Mouse (Mus musculus): Measurements from ENCODE around the gene Hira. TPM values are rescaled to one million over a fixed set of nuclear protein-coding genes. Genes with fewer than 3 reads are reported as not detected.
"Not testable (repeated sequence)": the region's sequence is repeated elsewhere in the genome, so short reads cannot be mapped to it uniquely, and the experiment has no call there.

Gene Hira
- polyA plus RNA-seq, 1 experiment from 2014 or later: 23.8 TPM

DNA sequence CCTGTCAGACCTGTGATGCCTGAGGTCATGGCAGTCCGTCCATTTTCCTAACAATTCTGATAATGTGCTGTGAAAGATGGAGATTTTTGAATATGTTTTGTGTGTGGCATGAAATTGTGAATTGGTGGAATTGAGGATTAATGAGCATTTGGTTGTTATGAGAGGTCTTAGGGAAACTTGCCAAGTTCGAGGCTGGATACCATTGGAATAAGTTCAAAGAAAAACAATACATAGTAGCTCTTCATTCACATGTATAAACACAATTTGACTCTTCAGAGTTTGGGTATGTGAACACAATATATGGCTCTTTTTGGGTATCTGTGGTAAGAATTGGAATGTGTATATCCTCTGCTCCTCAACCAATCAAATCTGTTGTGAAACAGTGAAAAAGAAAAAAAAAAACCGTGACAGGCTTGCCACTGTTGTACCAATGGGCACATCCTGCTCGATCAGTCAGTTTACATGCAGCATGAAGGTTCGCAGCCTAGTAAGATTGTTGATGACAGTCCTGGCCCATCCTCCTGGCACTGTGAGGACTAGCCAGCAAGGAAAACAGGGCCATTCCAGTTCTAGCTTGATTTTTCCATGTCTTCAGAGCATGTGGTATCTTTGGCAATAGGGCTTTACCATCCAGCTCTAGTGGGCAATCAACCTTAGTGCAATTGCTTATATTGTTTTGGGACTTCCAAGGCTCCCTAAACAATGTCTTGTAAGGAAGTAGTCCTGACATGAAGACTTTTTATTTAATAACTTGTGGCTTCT is 61.7 kb downstream of the Hira start:
- WGBS: 87% methylated on average over 5 of the region's 5 CpGs

DNA sequence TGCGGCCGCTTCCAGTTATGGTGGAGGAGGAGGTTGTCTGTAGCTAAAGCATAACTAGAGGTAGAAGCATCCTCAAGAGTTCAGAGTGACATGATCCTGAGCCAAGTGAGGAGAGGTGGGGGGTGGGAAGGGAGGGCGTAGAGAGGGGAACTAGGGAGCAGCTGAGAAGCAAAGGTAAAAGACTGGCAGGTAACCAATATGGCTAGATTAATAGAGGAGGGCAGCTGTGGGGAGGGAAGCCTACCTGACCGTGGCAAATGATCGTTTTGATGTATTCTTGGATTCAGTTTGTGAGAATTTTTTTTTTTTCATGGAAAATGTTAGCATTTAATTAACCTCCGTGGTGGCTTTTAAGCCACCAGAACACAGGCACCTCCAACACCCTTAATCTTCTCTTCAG is 67.1 kb downstream of the Hira start:
- Histone ChIP-seq H3K4me1 (replicated peaks) (no peaks in the 10 kb centered on the region), H3K4me3 (replicated peaks) (no peak overlapping the region), H3K9me3 (no peaks in the 10 kb centered on the region), H3K36me3 (peaks cover 68% of the 10 kb centered on the region), H3K4me2 (replicated peaks) (no peak overlapping the region), H3K9ac (replicated peaks) (no peak overlapping the region), H3K27me3 (no peaks in the 10 kb centered on the region), H3K27ac (no peak overlapping the region)
- no peak for ATAC-seq
- 94% methylated on average over 6 of the region's 6 CpGs for WGBS

More for the DNA sequence above, 61.7 kb downstream of the Hira start:
- H3K36me3 ChIP-seq: peaks cover 67% of the 10 kb centered on the region
- ATAC-seq: no peak
- no peak overlapping the region for H3K4me3 ChIP-seq (replicated peaks)
- no peaks in the 10 kb centered on the region for H3K27me3 ChIP-seq
- H3K9ac ChIP-seq (replicated peaks): no peak overlapping the region
- H3K27ac ChIP-seq: no peak overlapping the region
- no peaks in the 10 kb centered on the region for H3K4me1 ChIP-seq (replicated peaks)
- H3K4me2 ChIP-seq (replicated peaks): no peak overlapping the region
- no peaks in the 10 kb centered on the region for H3K9me3 ChIP-seq

DNA sequence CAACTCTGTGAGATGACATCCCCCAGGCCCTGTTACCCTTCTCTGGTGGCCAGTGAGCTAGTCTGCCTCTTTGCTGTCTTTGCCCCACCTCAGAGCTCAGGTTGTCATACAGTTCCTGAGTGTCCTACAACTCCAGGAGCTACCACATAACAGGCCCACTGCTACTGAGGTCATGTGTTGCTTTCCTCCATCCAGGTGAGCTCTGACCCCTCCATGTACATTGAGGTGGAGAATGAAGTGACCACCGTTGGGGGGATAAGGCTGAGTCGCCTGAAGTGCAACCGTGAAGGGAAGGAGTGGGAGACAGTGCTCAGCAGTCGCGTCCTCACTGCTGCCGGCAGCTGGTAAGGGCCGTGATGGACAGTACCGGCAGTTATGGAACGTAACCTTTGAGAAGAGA is 72.1 kb downstream of the Hira start:
- no peaks in the 10 kb centered on the region for H3K27me3 ChIP-seq
- H3K4me2 ChIP-seq (replicated peaks): no peak overlapping the region
- H3K9me3 ChIP-seq: no peaks in the 10 kb centered on the region
- no peaks in the 10 kb centered on the region for H3K4me1 ChIP-seq (replicated peaks)
- H3K9ac ChIP-seq (replicated peaks): no peak overlapping the region
- no peak overlapping the region for H3K27ac ChIP-seq
- H3K36me3 ChIP-seq: peaks cover 90% of the 10 kb centered on the region
- no peak overlapping the region for H3K4me3 ChIP-seq (replicated peaks)
- no peak for ATAC-seq
- 94% methylated on average over 9 of the region's 9 CpGs for WGBS

DNA sequence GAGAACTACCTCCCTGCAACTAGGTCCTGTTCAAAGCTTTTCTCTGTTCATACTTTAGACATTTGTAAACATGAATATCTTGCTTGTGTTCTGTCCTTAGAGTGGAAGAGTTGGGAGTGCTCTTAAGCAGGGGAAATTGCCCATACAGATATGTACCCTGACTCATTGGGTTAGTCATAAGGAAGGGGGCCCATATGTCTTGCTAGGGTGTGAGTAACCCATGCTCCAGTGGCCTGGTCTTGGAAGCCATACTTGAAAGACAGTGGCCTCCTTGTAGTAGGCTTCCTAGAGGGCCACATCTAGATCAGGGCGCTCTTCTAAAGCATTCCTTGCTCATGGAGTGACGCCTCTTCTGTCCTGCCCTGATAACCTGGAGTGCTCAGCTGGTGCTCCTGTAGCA is 73.5 kb downstream of the Hira start:
- no peak for ATAC-seq
- 90% methylated on average over 2 of the region's 2 CpGs for WGBS
- Histone ChIP-seq H3K9me3 (no peaks in the 10 kb centered on the region), H3K4me3 (replicated peaks) (no peak overlapping the region), H3K27ac (no peak overlapping the region), H3K36me3 (peaks cover 93% of the 10 kb centered on the region), H3K9ac (replicated peaks) (no peak overlapping the region), H3K27me3 (no peaks in the 10 kb centered on the region), H3K4me1 (replicated peaks) (no peaks in the 10 kb centered on the region), H3K4me2 (replicated peaks) (no peak overlapping the region)

DNA sequence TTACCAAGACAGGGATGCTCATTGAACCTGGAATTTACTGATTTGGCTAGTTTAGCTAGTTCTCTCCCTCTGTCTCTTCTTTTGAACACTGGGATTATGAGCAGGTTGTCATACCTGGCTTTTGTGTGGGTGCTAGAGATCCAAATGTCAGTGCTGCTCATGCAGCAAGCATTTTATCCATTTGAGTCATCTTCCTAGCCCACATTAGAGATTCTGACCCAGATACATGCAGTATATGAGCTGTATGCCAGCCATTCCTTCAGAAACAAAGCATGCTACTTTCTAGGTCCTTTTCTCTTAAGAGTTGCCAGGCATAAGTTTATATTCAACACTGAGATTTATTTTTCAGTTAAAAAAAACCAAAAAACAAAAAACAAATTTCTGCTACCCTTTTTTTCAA is 76.0 kb downstream of the Hira start:
- Histone ChIP-seq H3K9me3 (no peaks in the 10 kb centered on the region), H3K27ac (no peak overlapping the region), H3K4me1 (replicated peaks) (no peaks in the 10 kb centered on the region), H3K36me3 (peaks cover 93% of the 10 kb centered on the region), H3K27me3 (no peaks in the 10 kb centered on the region), H3K4me3 (replicated peaks) (no peak overlapping the region), H3K4me2 (replicated peaks) (no peak overlapping the region), H3K9ac (replicated peaks) (no peak overlapping the region)
- no peak for ATAC-seq

DNA sequence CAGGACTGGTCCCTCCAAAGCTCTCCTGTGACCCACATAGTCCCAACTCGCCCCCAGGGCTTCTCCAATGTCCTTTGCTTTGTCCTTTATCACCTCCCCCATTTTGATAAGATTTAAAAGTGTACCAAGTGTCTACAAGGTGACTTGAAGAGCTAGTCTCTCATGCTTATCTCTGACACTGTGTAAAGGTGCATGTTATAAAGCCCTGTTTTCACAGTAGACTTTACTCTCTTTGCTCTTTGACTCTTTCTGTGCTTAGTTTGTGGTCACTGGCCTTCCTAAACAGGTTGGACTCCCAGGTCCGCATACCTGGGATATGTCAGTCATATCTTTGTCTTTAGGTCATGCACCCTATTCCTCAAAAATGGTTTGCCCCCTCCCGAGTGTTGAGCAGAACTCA is 78.2 kb downstream of the Hira start:
- no peak for ATAC-seq
- Histone ChIP-seq H3K4me1 (replicated peaks) (no peaks in the 10 kb centered on the region), H3K27ac (no peak overlapping the region), H3K4me3 (replicated peaks) (no peak overlapping the region), H3K27me3 (no peaks in the 10 kb centered on the region), H3K36me3 (peaks cover 79% of the 10 kb centered on the region), H3K9me3 (peaks cover 3% of the 10 kb centered on the region), H3K4me2 (replicated peaks) (no peak overlapping the region), H3K9ac (replicated peaks) (no peak overlapping the region)
- WGBS: 93% methylated on average over 3 of the region's 3 CpGs

DNA sequence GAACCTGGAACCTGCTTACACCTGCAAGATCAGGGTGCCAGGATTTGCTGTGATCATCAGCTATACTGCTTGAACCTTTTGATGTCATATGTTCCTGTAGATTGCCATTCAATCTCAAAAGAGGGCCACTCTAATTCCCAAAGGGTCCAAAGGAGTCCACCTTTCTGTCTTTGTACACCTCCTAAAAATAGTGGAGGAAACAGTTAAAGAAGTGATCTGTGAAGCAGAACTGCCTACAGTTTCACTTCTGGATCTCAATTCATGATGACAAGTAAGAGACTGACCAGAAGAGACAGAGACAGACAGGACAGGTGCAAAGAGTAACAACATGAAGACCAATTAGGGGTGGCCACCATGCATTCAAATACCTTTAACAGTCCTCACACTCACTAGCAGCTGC is 86.6 kb downstream of the Hira start:
- Histone ChIP-seq H3K4me3 (replicated peaks) (no peak overlapping the region), H3K4me1 (replicated peaks) (no peaks in the 10 kb centered on the region), H3K9me3 (peaks cover 28% of the 10 kb centered on the region), H3K27ac (no peak overlapping the region), H3K4me2 (replicated peaks) (no peak overlapping the region), H3K27me3 (no peaks in the 10 kb centered on the region), H3K9ac (replicated peaks) (no peak overlapping the region), H3K36me3 (peaks cover 72% of the 10 kb centered on the region)
- no peak for ATAC-seq

DNA sequence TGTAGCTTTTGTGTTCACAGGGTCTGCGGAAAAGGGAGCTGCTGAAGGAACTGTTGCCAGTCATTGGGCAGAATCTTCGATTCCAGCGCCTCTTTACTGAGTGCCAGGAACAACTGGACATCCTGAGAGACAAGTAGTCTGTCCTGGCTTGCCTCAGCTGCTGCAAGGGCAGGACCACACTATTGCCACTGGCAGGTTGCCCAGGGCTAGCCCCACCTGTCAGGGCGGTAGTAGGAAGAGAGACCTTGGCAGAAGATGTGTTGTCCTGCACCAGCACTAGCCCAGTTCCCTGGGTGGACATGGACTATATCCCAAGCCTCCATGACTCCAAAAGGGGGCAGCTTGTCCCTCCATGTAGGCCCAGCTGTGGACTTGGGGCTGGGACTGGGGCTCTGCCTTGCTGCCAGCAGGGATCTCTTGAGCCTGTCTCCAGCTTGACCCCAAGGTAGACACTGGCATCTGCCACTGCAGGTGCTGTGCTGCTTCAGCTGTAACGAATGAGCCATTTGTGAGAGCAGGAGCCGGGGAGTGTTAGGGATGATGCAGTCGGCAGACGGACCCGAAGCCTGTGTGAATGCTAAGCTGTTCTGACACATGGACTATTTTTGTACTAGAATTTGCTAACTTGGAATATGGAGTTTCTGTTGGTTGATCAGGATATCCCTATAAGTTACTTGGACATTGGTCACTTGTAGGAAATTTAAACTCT is 92.7 kb downstream of the Hira start:
- ATAC-seq: no peak
- Histone ChIP-seq H3K9me3 (peaks cover 6% of the 10 kb centered on the region; the same call in 1 of the 2 replicates), H3K4me3 (replicated peaks) (no peak overlapping the region), H3K27ac (no peak overlapping the region), H3K36me3 (peaks cover 60% of the 10 kb centered on the region), H3K4me1 (replicated peaks) (no peaks in the 10 kb centered on the region), H3K9ac (replicated peaks) (no peak overlapping the region), H3K4me2 (replicated peaks) (no peak overlapping the region), H3K27me3 (no peaks in the 10 kb centered on the region)
- 96% methylated on average over 9 of the region's 9 CpGs for WGBS

DNA sequence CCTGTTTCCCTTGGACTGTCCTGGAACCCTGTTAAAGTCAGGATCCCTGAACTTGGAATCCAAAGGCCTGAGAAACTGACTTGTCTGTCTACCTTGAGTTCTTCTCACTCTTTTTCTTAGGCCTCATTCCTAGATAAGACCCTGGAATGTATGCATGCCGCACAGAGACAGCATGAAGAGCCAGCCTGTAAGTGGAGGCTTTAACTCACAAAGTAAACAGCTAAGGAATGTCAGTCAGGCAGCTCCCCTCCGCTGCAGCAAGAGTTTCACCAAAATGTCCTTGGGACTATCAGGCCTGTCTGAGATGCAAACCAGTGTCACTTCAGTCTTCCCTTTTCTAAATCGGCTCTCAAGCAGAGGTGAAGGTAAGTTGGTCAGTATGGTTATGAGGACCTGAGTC is 94.0 kb downstream of the Hira start:
- Histone ChIP-seq H3K27ac (no peak overlapping the region), H3K27me3 (no peaks in the 10 kb centered on the region), H3K36me3 (peaks cover 50% of the 10 kb centered on the region), H3K4me1 (replicated peaks) (no peaks in the 10 kb centered on the region), H3K9me3 (peaks cover 1% of the 10 kb centered on the region; the same call in 1 of the 2 replicates), H3K4me3 (replicated peaks) (no peak overlapping the region), H3K9ac (replicated peaks) (no peak overlapping the region), H3K4me2 (replicated peaks) (no peak overlapping the region)
- WGBS: 93% methylated on average over 3 of the region's 3 CpGs
- ATAC-seq: no peak

DNA sequence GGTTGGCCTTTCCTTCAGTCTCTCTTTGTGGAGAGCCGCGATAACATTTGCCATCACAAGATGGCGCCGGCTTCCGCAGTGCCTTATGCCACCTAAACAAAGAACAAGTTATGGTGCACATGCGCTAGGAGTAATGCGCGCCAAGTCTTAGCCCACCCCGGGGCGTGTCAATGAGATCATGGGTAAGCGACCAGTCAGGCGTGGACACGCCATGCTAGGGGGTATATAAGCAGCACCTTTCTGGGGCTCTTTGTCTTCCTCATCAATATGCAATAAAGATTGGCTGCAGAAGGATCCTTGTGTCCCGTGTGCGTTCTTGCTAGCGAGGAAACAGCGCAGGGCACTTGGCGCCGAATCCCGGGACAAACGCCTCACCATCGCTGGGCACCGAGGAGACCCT is 98.8 kb downstream of the Hira start:
- H3K27ac ChIP-seq; H3K9me3 ChIP-seq; H3K4me1 ChIP-seq (replicated peaks); H3K27me3 ChIP-seq; ATAC-seq; H3K4me3 ChIP-seq (replicated peaks); H3K4me2 ChIP-seq (replicated peaks); H3K9ac ChIP-seq (replicated peaks): not testable (repeated sequence)
- 78% methylated on average over 23 of the region's 23 CpGs for WGBS
- peaks cover 24% of the 10 kb centered on the region for H3K36me3 ChIP-seq

DNA sequence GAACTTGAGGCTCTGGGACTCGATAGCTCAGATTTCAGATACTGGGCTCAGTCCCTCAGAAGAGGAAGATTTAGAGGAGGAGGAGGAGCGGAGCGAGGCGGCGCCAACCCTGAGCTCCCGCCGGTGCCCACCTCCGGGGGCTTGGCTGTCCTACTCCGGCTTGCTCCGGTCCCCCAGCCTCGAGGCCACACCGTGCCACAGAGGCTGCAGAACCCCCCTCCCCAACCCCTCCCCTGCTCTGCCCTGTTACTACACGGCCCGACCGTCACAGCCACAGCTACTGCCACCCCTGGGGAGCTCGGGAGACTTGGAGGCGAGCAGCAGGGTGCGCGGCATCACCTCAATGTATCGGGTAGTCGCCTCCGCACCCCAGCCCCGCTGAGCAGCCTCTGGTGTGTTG is 99.5 kb downstream of the Hira start:
- Histone ChIP-seq H3K4me1 (replicated peaks) (no peaks in the 10 kb centered on the region), H3K27me3 (no peaks in the 10 kb centered on the region), H3K9ac (replicated peaks) (no peak overlapping the region), H3K9me3 (no peaks in the 10 kb centered on the region), H3K36me3 (peaks cover 18% of the 10 kb centered on the region), H3K27ac (no peak overlapping the region), H3K4me2 (replicated peaks) (no peak overlapping the region), H3K4me3 (replicated peaks) (no peak overlapping the region)
- WGBS: 81% methylated on average over 23 of the region's 23 CpGs
- peak; percentile 67; the same call in 1 of the 2 replicates for ATAC-seq

DNA sequence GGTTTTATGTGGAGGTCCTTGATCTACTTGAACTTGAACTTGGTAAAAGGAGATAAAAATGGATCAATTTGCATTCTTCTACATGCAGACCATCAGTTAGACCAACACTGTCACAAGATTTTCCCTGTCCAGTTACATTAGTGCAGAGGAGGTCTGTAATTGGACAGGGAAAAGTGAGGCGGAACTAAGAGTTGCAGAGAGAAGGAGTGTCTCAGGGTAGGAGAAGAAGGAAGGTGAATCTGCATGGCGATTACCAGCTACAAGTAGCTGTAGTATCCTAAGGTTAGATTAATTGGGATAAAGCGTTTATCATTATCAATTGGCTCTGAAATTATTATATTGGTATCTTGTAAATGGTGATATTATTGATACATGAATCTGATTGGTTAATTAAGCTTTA is 109.5 kb downstream of the Hira start:
- no peak overlapping the region for H3K9ac ChIP-seq (replicated peaks)
- H3K4me3 ChIP-seq (replicated peaks): no peak overlapping the region
- ATAC-seq: no peak
- no peaks in the 10 kb centered on the region for H3K9me3 ChIP-seq
- H3K4me1 ChIP-seq (replicated peaks): no peaks in the 10 kb centered on the region
- no peaks in the 10 kb centered on the region for H3K27me3 ChIP-seq
- H3K36me3 ChIP-seq: no peaks in the 10 kb centered on the region
- H3K4me2 ChIP-seq (replicated peaks): no peak overlapping the region
- no peak overlapping the region for H3K27ac ChIP-seq
- 93% methylated on average over 3 of the region's 3 CpGs for WGBS
